Mouse (Mus musculus): ENCODE measurements at regions not wholly inside any gene's neighbourhood (a gene's known extent, or its start where the extent isn't known, plus 50 kb on each side); places are given as distances from the start of the nearest gene placed in this dataset.
A peak's percentile ranks its signal among the peaks of the same experiment; 100 is the strongest.

DNA sequence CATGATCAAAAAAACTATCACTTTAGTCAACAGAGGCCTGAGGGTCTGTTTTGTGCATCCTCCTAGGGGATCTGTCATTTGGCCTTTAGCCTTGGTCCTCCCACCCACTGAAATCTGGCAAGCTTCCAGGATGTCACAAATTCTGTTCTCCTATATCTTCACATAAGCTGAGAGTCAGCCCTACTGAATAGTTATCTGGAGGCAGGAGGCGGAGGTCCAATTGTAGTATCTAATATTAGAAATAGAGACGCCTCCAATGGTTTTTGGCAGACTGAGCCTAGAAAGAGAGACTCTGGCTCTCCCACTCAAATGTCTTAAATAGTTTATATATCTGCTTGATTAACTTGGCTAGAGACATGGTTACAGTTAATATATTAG, 534.3 kb downstream of the Cetn3 start:
- WGBS = 66% methylated on average over 2 of the region's 2 CpGs
- no peak overlapping the region for H3K4me2 ChIP-seq (ENCODE audit: low read depth, low read length)

DNA sequence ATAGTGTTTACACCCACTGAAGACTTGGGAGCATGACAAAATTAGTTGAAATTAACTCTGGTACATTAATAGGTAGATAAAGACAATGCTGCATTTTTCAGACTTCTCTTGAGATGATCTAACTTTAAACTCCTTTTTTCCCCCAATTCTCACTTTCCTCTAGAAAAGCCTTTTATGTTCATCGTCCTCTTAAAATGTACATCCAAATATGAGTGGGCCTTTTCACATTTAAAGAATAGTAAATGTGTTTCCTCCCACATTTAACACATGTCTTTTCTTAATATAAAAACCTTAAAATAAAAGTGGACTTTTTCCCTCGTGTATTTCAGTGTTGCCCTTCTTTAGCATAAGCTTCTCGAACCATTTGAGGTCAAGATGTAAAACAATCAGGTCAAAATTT, 535.5 kb downstream of the Cetn3 start:
- ATAC-seq (ENCODE audit: low read depth) (no peak), DNase-seq (ENCODE audit: low spot score) (no peak)
- 74% methylated on average over 3 of the region's 3 CpGs for WGBS

More for the DNA sequence above, 534.3 kb downstream of the Cetn3 start:
- Histone ChIP-seq H3K36me3 (ENCODE audit: control insufficient read depth, insufficient read depth, low read length) (no peaks in the 10 kb centered on the region), H3K9me3 (ENCODE audit: control insufficient read depth, low read length) (no peaks in the 10 kb centered on the region), H3K4me1 (ENCODE audit: control insufficient read depth, insufficient read depth, low read length) (no peaks in the 10 kb centered on the region), H3K4me3 (ENCODE audit: low read depth, low read length) (no peak overlapping the region), H3K27ac (replicated peaks; ENCODE audit: low read depth, low read length) (no peak overlapping the region), H3K9ac (ENCODE audit: low read depth, low read length) (no peak overlapping the region), H3K27me3 (replicated peaks; ENCODE audit: control insufficient read depth, insufficient read depth, low read length) (no peaks in the 10 kb centered on the region)
- ATAC-seq (ENCODE audit: low read depth) = no peak
- DNase-seq (ENCODE audit: low spot score) = peak; percentile 52

DNA sequence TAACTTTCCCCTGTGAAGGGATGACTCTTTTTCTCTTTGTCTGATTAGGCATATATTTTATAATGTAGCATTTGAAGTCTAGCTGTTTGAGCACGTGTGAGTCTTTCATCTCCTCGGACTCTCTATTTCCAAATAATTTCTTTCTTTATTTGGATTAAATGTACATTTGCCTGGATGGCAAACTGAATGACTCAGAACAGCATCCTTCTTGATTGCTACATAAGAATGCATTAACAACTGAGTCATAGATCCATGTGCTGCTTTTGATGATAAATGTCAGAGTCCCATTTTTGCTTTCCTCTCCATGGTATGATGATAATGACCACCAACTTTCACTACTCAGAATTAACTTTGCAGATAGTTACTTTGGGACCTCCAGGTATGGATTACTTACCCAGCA, 571.5 kb downstream of the Cetn3 start:
- DNase-seq (ENCODE audit: low spot score) = no peak

More for the DNA sequence above, 535.5 kb downstream of the Cetn3 start:
- Histone ChIP-seq H3K27me3 (replicated peaks; ENCODE audit: control insufficient read depth, insufficient read depth, low read length) (no peaks in the 10 kb centered on the region), H3K4me1 (ENCODE audit: control insufficient read depth, insufficient read depth, low read length) (no peaks in the 10 kb centered on the region), H3K36me3 (ENCODE audit: control insufficient read depth, insufficient read depth, low read length) (no peaks in the 10 kb centered on the region), H3K9ac (ENCODE audit: low read depth, low read length) (no peak overlapping the region), H3K9me3 (ENCODE audit: control insufficient read depth, low read length) (no peaks in the 10 kb centered on the region), H3K27ac (replicated peaks; ENCODE audit: low read depth, low read length) (no peak overlapping the region), H3K4me3 (ENCODE audit: low read depth, low read length) (no peak overlapping the region), H3K4me2 (ENCODE audit: low read depth, low read length) (no peak overlapping the region)

DNA sequence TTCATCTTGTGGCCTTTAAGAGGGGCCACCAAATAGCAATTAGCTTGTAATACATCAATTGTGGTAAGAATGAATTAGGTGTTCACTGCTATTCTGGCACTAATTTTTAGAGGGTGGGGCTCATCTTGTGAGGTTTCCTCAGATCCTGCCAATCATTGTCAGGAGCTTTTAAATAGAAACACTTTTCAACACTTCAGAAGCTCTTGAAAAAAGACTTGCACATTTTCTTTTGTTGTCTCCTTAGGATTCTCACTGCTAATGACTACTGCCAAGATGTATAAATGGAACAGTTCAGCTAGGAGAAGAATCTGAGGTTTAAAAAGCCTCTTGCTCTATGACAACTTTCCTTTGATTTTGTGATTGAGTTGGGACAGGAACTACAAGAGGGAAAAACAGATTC, 572.4 kb downstream of the Cetn3 start:
- Histone ChIP-seq H3K27ac (replicated peaks; ENCODE audit: low read depth, low read length) (no peak overlapping the region), H3K27me3 (replicated peaks; ENCODE audit: control insufficient read depth, insufficient read depth, low read length) (no peaks in the 10 kb centered on the region), H3K36me3 (ENCODE audit: control insufficient read depth, insufficient read depth, low read length) (no peaks in the 10 kb centered on the region), H3K4me1 (ENCODE audit: control insufficient read depth, insufficient read depth, low read length) (no peaks in the 10 kb centered on the region), H3K4me3 (ENCODE audit: low read depth, low read length) (no peak overlapping the region), H3K4me2 (ENCODE audit: low read depth, low read length) (no peak overlapping the region), H3K9me3 (ENCODE audit: control insufficient read depth, low read length) (no peaks in the 10 kb centered on the region), H3K9ac (ENCODE audit: low read depth, low read length) (no peak overlapping the region)
- ATAC-seq (ENCODE audit: low read depth) (no peak), DNase-seq (ENCODE audit: low spot score) (no peak)

More for the DNA sequence above, 571.5 kb downstream of the Cetn3 start:
- no peak overlapping the region for H3K4me2 ChIP-seq (ENCODE audit: low read depth, low read length)
- H3K27ac ChIP-seq (replicated peaks; ENCODE audit: low read depth, low read length) = no peak overlapping the region
- no peak overlapping the region for H3K4me3 ChIP-seq (ENCODE audit: low read depth, low read length)
- 89% methylated on average over 2 of the region's 2 CpGs for WGBS
- H3K36me3 ChIP-seq (ENCODE audit: control insufficient read depth, insufficient read depth, low read length) = no peaks in the 10 kb centered on the region
- no peaks in the 10 kb centered on the region for H3K9me3 ChIP-seq (ENCODE audit: control insufficient read depth, low read length)
- no peaks in the 10 kb centered on the region for H3K27me3 ChIP-seq (replicated peaks; ENCODE audit: control insufficient read depth, insufficient read depth, low read length)
- H3K4me1 ChIP-seq (ENCODE audit: control insufficient read depth, insufficient read depth, low read length) = no peaks in the 10 kb centered on the region
- H3K9ac ChIP-seq (ENCODE audit: low read depth, low read length) = no peak overlapping the region
- no peak for ATAC-seq (ENCODE audit: low read depth)

DNA sequence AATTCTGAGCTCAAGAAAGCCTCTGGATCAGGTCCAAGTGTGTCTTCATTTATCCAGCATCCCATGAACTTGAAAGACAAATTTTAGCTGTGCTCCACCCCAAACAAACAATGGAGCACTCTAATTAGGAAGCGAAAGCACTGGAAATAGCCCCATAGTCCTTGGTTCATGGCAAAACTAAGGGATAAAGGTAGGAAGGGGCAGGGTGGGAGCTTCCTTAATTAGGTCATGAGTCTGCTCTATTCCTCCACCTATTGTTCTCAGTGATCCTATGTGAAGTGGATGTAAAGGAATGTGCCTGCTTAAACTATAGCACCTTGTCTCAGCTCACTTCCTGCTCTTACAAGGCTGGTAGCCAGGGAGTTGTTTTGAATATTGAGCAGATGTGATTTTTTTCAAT, 576.6 kb downstream of the Cetn3 start:
- H3K27me3 ChIP-seq (replicated peaks; ENCODE audit: control insufficient read depth, insufficient read depth, low read length) = no peaks in the 10 kb centered on the region
- H3K9me3 ChIP-seq (ENCODE audit: control insufficient read depth, low read length) = no peaks in the 10 kb centered on the region
- H3K4me2 ChIP-seq (ENCODE audit: low read depth, low read length) = no peak overlapping the region
- H3K4me1 ChIP-seq (ENCODE audit: control insufficient read depth, insufficient read depth, low read length) = no peaks in the 10 kb centered on the region
- peak; percentile 3 for DNase-seq (ENCODE audit: low spot score)
- 86% methylated on average over 1 of the region's 1 CpGs for WGBS
- no peak overlapping the region for H3K4me3 ChIP-seq (ENCODE audit: low read depth, low read length)
- H3K9ac ChIP-seq (ENCODE audit: low read depth, low read length) = no peak overlapping the region
- no peak overlapping the region for H3K27ac ChIP-seq (replicated peaks; ENCODE audit: low read depth, low read length)
- H3K36me3 ChIP-seq (ENCODE audit: control insufficient read depth, insufficient read depth, low read length) = no peaks in the 10 kb centered on the region
- ATAC-seq (ENCODE audit: low read depth) = no peak

DNA sequence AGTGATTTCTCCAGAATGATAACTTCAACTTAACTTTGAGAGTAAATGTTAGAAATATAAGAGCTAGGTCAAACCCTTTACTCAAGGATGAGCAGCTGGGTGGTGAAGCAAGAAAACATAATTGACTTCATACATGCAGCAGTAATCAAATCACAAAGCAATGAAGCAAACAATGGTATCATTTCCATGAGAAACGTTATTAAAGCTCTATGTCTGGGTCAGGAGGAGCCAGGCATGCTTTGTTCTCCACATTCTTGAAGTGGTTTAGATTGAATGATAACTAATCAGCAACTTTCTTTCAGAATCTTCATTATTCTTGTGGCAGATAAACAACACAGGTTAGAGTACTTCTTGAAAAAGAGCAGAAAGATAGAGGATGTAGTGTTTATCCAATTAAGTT, 577.8 kb downstream of the Cetn3 start:
- no peaks in the 10 kb centered on the region for H3K4me1 ChIP-seq (ENCODE audit: control insufficient read depth, insufficient read depth, low read length)
- DNase-seq (ENCODE audit: low spot score) (no peak), ATAC-seq (ENCODE audit: low read depth) (no peak)
- no peak overlapping the region for H3K4me3 ChIP-seq (ENCODE audit: low read depth, low read length)
- no peak overlapping the region for H3K27ac ChIP-seq (replicated peaks; ENCODE audit: low read depth, low read length)
- H3K9me3 ChIP-seq (ENCODE audit: control insufficient read depth, low read length) = no peaks in the 10 kb centered on the region
- 44% methylated on average over 1 of the region's 1 CpGs for WGBS
- H3K4me2 ChIP-seq (ENCODE audit: low read depth, low read length) = no peak overlapping the region
- no peaks in the 10 kb centered on the region for H3K36me3 ChIP-seq (ENCODE audit: control insufficient read depth, insufficient read depth, low read length)
- H3K27me3 ChIP-seq (replicated peaks; ENCODE audit: control insufficient read depth, insufficient read depth, low read length) = no peaks in the 10 kb centered on the region
- no peak overlapping the region for H3K9ac ChIP-seq (ENCODE audit: low read depth, low read length)

DNA sequence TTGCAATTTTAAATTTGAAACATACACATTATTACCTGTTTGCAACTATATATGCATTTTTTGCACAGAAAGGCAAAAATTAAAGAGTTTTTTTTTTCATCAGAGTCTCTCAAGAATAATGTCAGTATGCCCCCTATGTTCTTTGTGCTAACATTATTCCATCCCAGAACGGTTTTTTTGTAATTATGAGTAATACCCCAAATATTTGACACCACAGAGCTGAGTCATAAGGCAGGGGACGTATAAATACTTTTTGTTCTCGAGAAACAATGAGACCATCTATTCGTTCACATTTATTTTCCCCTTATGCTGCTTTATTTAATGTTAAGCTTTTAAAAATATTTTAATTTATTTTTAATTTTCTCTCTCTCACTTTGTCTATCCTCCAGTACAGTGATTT, 578.5 kb downstream of the Cetn3 start:
- Histone ChIP-seq H3K27me3 (replicated peaks; ENCODE audit: control insufficient read depth, insufficient read depth, low read length) (no peaks in the 10 kb centered on the region), H3K9me3 (ENCODE audit: control insufficient read depth, low read length) (no peaks in the 10 kb centered on the region), H3K36me3 (ENCODE audit: control insufficient read depth, insufficient read depth, low read length) (no peaks in the 10 kb centered on the region), H3K4me2 (ENCODE audit: low read depth, low read length) (no peak overlapping the region), H3K9ac (ENCODE audit: low read depth, low read length) (no peak overlapping the region), H3K4me3 (ENCODE audit: low read depth, low read length) (no peak overlapping the region), H3K27ac (replicated peaks; ENCODE audit: low read depth, low read length) (no peak overlapping the region), H3K4me1 (ENCODE audit: control insufficient read depth, insufficient read depth, low read length) (no peaks in the 10 kb centered on the region)
- WGBS = 70% methylated on average over 4 of the region's 4 CpGs
- ATAC-seq (ENCODE audit: low read depth) = no peak
- DNase-seq (ENCODE audit: low spot score) = no peak

DNA sequence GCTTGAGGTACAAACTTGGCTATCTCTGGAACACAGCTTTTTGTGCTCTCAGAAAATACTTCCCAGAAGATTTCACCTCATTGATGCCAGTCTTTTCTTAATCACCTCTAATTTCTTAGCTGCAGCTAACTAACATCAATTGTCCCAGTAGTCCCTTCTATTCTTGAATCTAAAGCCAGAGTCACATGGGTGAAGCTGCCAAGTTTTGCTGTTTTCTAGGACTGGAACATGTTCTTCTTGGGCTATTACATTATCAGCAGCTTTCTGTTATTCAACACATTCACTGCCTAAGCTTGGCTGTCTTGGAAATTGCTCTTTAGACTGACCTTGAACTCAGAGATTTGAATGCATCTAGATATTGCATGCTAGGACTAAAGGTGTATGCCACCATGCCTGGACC, 583.9 kb downstream of the Cetn3 start:
- no peak for ATAC-seq (ENCODE audit: low read depth)
- Histone ChIP-seq H3K27ac (replicated peaks; ENCODE audit: low read depth, low read length) (no peak overlapping the region), H3K27me3 (replicated peaks; ENCODE audit: control insufficient read depth, insufficient read depth, low read length) (no peaks in the 10 kb centered on the region), H3K9ac (ENCODE audit: low read depth, low read length) (no peak overlapping the region), H3K4me2 (ENCODE audit: low read depth, low read length) (no peak overlapping the region), H3K4me3 (ENCODE audit: low read depth, low read length) (no peak overlapping the region), H3K9me3 (ENCODE audit: control insufficient read depth, low read length) (no peaks in the 10 kb centered on the region), H3K36me3 (ENCODE audit: control insufficient read depth, insufficient read depth, low read length) (no peaks in the 10 kb centered on the region), H3K4me1 (ENCODE audit: control insufficient read depth, insufficient read depth, low read length) (no peaks in the 10 kb centered on the region)
- DNase-seq (ENCODE audit: low spot score) = no peak

DNA sequence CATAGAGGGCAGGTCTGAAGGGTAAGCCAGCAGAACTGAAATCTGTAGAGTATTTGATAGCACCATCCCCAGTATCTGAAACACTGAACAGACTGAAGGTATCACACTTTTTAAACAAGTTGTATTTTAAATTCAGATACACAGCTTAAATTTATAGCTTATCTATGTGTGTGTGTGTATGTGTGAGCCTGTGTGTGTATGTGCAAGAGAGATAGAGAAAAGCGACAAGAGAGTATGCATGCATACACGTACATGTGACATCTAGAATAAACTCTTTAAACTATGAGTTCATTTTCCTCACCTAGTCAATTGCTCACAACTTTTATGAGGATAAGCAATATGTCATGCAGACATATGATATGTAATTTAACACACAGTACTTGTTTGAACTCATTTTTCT, 588.7 kb downstream of the Cetn3 start:
- H3K9me3 ChIP-seq (ENCODE audit: control insufficient read depth, low read length) = no peaks in the 10 kb centered on the region
- H3K27me3 ChIP-seq (replicated peaks; ENCODE audit: control insufficient read depth, insufficient read depth, low read length) = no peaks in the 10 kb centered on the region
- H3K36me3 ChIP-seq (ENCODE audit: control insufficient read depth, insufficient read depth, low read length) = no peaks in the 10 kb centered on the region
- H3K4me3 ChIP-seq (ENCODE audit: low read depth, low read length) = no peak overlapping the region
- no peak overlapping the region for H3K27ac ChIP-seq (replicated peaks; ENCODE audit: low read depth, low read length)
- H3K4me2 ChIP-seq (ENCODE audit: low read depth, low read length) = no peak overlapping the region
- no peak overlapping the region for H3K9ac ChIP-seq (ENCODE audit: low read depth, low read length)
- no peak for ATAC-seq (ENCODE audit: low read depth)
- WGBS = 82% methylated on average over 2 of the region's 2 CpGs
- no peaks in the 10 kb centered on the region for H3K4me1 ChIP-seq (ENCODE audit: control insufficient read depth, insufficient read depth, low read length)
- DNase-seq (ENCODE audit: low spot score) = no peak
